Comparison of ENCODE assay signal across 17 mouse cellular contexts in the genomic region with DNA sequence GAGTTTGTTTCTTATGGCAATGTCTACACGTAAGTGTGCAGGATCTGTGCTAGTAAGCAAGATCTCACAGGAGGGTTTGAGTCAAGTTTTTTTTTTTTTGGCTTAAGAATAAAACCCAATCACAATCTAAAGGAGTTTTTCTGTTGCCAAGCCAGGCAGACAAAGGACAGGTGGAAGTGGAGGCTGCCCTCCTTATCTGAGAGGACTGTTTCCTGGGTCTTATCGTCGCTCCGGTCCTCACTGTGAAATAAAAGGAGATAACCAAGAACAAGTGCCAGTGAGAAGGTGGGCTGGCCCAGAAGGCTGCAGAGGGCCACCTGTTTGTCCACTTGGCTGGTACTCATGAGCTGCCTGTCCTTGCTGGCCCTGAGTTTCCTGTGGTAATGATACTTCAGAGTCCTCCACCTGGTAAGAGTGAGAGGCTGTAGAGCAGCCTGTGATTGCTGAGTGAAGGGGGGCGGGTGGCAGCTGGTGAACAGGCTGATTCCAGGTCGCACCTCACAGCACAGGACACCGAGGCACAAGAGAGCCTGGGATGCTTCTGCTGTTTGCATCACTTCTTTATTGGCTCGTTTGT. TPM values are rescaled to one million over a fixed set of nuclear protein-coding genes. Genes with fewer than 3 reads are reported as not detected.
DNase-seq lines count a peak whose midpoint lies in the region; ATAC-seq and TF ChIP-seq lines count a peak whose summit lies in the region.
"Had no signal": no experiment of that assay in that cellular context is flagged by ENCODE, and none has a peak within 500 bp of the region (broad histone marks: within the 10 kb centered on the region; RNA-seq: fewer than 3 reads in every experiment).

No protein-coding gene starts in this region.

- H3K4me2 ChIP-seq in liver, embryonic 14.5 days (ENCODE audit: low read depth): peak overlapping the region; percentile 75
- H3K4me2 ChIP-seq: forebrain, embryonic 13.5 days; kidney, embryonic 15.5 days; limb, embryonic 13.5 days; midbrain, embryonic 12.5 days had no signal

- H3K27me3 ChIP-seq in liver, embryonic 14.5 days (ENCODE audit: control insufficient read depth, insufficient read depth, low read length): no peaks in the 10 kb centered on the region
- H3K27me3 ChIP-seq: forebrain, embryonic 13.5 days; kidney, embryonic 15.5 days; limb, embryonic 13.5 days; midbrain, embryonic 12.5 days had no signal

- H3K36me3 ChIP-seq in liver, embryonic 14.5 days (replicated peaks; ENCODE audit: control insufficient read depth, insufficient read depth, low read depth): 0 out of 2 replicates have a peak, but pooled peaks cover 2% of the 10 kb centered on the region
- H3K36me3 ChIP-seq: midbrain, embryonic 12.5 days had no signal

- peak; percentile 73 to 79 for DNase-seq in lung, adult 18-20 months
- DNase-seq in lung, adult 2 months: no peak
- DNase-seq in brain, adult 2 months (ENCODE audit: low read depth, low spot score): peak; percentile 19
- no peak for DNase-seq in liver, embryonic 14.5 days (ENCODE audit: low read depth in 3 of 3, low spot score in 3 of 3)
- peak; percentile 78 for DNase-seq in lung, postnatal 25 days (ENCODE audit: low spot score)
- no peak for DNase-seq in kidney, adult 9 months
- no peak for DNase-seq in B cell, adult 2 months
- DNase-seq: adrenal gland, postnatal 36 days; cerebellum, adult 9-11 months; embryo, embryonic 11 days had no signal

- ATAC-seq in liver, embryonic 14.5 days (ENCODE audit: insufficient read depth): no peak
- ATAC-seq: activated CD4-positive, CD25-positive, alpha-beta regulatory T cell, adult 4 months; forebrain, embryonic 13.5 days; hindbrain, embryonic 16.5 days had no signal

- H3K4me1 ChIP-seq in lung, adult 2 months (ENCODE audit: control insufficient read depth, insufficient read depth, low read length): peaks cover 25% of the 10 kb centered on the region
- peaks cover 61 to 65% of the 10 kb centered on the region in 2 experiments for H3K4me1 ChIP-seq in liver, embryonic 14.5 days (replicated peaks; ENCODE audit: control insufficient read depth in 2 of 2, insufficient read depth in 2 of 2, low read length in 1 of 2)

- H3K9ac ChIP-seq in liver, embryonic 14.5 days (replicated peaks): no peak overlapping the region
- H3K9ac ChIP-seq: forebrain, embryonic 13.5 days; kidney, embryonic 15.5 days; limb, embryonic 13.5 days; midbrain, embryonic 12.5 days had no signal

- no peak for TF ChIP-seq POLR2A in lung, adult 2 months (IDR thresholded peaks at IDR 0.05; ENCODE audit: borderline replicate concordance, extremely low read depth, low read depth, low read length)

- no peak for TF ChIP-seq CTCF in lung, adult 2 months (IDR thresholded peaks at IDR 0.05; ENCODE audit: insufficient read depth, low read length)
- TF ChIP-seq CTCF in liver, embryonic 14.5 days (IDR thresholded peaks at IDR 0.05; ENCODE audit: low read depth): no peak

- H3K27ac ChIP-seq in liver, embryonic 14.5 days: no peak overlapping the region
- H3K27ac ChIP-seq: forebrain, embryonic 13.5 days; kidney, embryonic 15.5 days; left cerebral cortex, adult 2 months; limb, embryonic 13.5 days; midbrain, embryonic 12.5 days had no signal

- H3K9me3 ChIP-seq in liver, embryonic 14.5 days (ENCODE audit: control insufficient read depth, low read length): no peaks in the 10 kb centered on the region
- H3K9me3 ChIP-seq: forebrain, embryonic 13.5 days; kidney, embryonic 15.5 days; limb, embryonic 13.5 days; midbrain, embryonic 12.5 days had no signal

- 54% methylated on average over 8 of the region's 8 CpGs for WGBS in lung, adult 2 months
- WGBS in liver, embryonic 14.5 days (ENCODE audit: insufficient replicate concordance): 37% methylated on average over 8 of the region's 8 CpGs

- no peak overlapping the region for H3K4me3 ChIP-seq in lung, adult 2 months (replicated peaks; ENCODE audit: extremely low read depth, low read depth, low read length)
- no peak overlapping the region for H3K4me3 ChIP-seq in liver, embryonic 14.5 days (ENCODE audit: insufficient read depth in 1 of 2, low read depth in 2 of 2, low read length in 2 of 2)
- H3K4me3 ChIP-seq: forebrain, embryonic 13.5 days; kidney, embryonic 15.5 days; left cerebral cortex, adult 2 months; limb, embryonic 13.5 days; midbrain, embryonic 12.5 days had no signal

- TF ChIP-seq EP300 in liver, embryonic 14.5 days (IDR thresholded peaks at IDR 0.05; ENCODE audit: low read depth): no peak

RNA-seq across cellular contexts. Expression of gene Chsy1, which starts 7.7 kb away (rescaled TPM):
- polyA plus RNA-seq in lung, adult 2 months (2012; rRNA removed): 14.6 and 18.1 TPM in 2 replicates
- polyA plus RNA-seq in liver, embryonic 14.5 days (2012; rRNA removed): 5.7 and 7.9 TPM in 2 replicates
- polyA plus RNA-seq in liver, embryonic 14.5 days (2014; fragmentation: Nextera tagmentation; extraction: Ambion mirVana): 9.0 and 11.0 TPM in 2 replicates

RNA-seq across cellular contexts. Expression of gene Selenos, which starts 37.5 kb away (rescaled TPM):
- polyA plus RNA-seq in lung, adult 2 months (2012; rRNA removed): 109 and 165 TPM in 2 replicates
- polyA plus RNA-seq in liver, embryonic 14.5 days (2012; rRNA removed): 23.6 and 39.8 TPM in 2 replicates
- 56.4 and 62.7 TPM in 2 replicates for polyA plus RNA-seq in liver, embryonic 14.5 days (2014; fragmentation: Nextera tagmentation; extraction: Ambion mirVana)

RNA-seq across cellular contexts. Expression of gene Snrpa1, which starts 58.2 kb away (rescaled TPM):
- 7.3 and 10.0 TPM in 2 replicates for polyA plus RNA-seq in lung, adult 2 months (2012; rRNA removed)
- polyA plus RNA-seq in liver, embryonic 14.5 days (2012; rRNA removed): 23.5 and 43.9 TPM in 2 replicates
- polyA plus RNA-seq in liver, embryonic 14.5 days (2014; fragmentation: Nextera tagmentation; extraction: Ambion mirVana): 88.4 and 94.2 TPM in 2 replicates

Comparison
In these comparisons a context has a peak if more than half of its experiments do, and no peak if none do; other contexts are left out.
1. DNase-seq: peak in lung, adult 18-20 months (2 of 2), brain, adult 2 months (single experiment) and lung, postnatal 25 days (single experiment); none in lung, adult 2 months (single experiment), liver, embryonic 14.5 days (0 of 3), kidney, adult 9 months (single experiment) and B cell, adult 2 months (0 of 2).